Mouse (Mus musculus): ENCODE measurements around the gene Sema4d. TPM values are rescaled to one million over a fixed set of nuclear protein-coding genes. Genes with fewer than 3 reads are reported as not detected.

The Sema4d gene
- 4.9 and 5.7 TPM in 2 replicates for polyA plus RNA-seq (2015; fragmentation: Nextera tagmentation; extraction: Ambion mirVana)

DNA sequence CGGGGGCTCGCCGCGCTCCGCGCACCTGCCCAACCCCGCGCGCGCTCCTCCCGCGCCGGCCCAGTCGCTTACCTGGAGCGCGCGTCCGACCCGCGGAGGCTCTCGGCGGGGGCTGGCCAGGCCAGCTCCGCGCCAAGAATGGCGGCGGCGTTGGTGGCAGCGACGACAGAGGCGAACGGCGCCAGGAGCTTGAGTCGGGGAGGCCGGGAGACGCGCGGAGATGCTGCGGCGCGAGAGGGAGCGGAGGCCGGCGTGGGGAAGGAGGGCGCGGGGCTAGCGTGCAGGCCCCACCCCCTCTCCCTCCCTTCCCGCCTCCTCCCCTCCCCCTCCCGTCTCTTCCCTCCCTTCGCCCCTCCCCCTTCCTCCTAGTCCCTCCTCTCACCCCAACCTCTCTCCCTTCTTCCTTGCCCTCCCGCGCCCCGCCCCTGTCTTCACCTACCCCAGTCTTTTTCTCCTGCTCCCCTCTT, at the start of gene Sema4d:
TSS of gene Sema4d (minus strand) at position 323 of the 467 bp plus-strand sequence.
- 2% methylated on average over 17 of the region's 52 CpGs for WGBS
- Histone ChIP-seq H3K4me2 (replicated peaks; ENCODE audit: low read depth, low read length) (peak within 1 kb of the TSS; percentile 84), H3K27me3 (replicated peaks; ENCODE audit: insufficient read depth, low read length) (peaks cover 6% of the 10 kb centered on the region; the same call in 1 of the 2 replicates), H3K9me3 (ENCODE audit: low read length) (no peaks in the 10 kb centered on the region), H3K36me3 (ENCODE audit: insufficient read depth, low read length) (no peaks in the 10 kb centered on the region), H3K4me3 (ENCODE audit: low read depth, low read length) (peak within 1 kb of the TSS; percentile 63), H3K4me1 (ENCODE audit: insufficient read depth, low read depth, low read length) (peaks cover 6% of the 10 kb centered on the region; the same call in 1 of the 2 replicates), H3K27ac (ENCODE audit: low read length) (peak within 1 kb of the TSS; percentile 15; the same call in 1 of the 2 replicates), H3K9ac (replicated peaks; ENCODE audit: low read depth) (peak within 1 kb of the TSS; percentile 51)
- ATAC-seq = peak; percentile 63
- TF ChIP-seq CTCF (IDR thresholded peaks at IDR 0.05) = no peak
- TF ChIP-seq EP300 (IDR thresholded peaks at IDR 0.05) = no peak
- peak; percentile 84 for DNase-seq (ENCODE audit: low spot score)

DNA sequence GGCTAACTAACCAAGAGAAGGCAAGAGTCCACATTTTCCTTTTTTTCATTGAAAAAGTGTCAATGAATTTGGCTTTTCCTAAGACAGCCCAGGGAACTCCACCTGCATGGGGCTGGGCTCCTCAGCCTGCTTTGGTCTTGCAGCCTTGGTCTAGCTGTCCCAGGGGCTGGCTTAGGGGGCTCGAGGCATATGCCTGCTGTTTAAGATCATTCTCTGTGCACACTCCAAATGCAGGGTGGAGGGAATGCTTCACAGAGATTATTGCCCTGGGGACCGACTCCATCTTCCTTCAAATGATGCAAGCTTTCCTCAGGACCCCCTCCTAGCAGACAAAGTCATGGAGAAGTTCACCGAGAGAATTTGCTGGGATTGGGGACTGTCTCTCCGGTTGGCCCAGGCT, 49.8 kb upstream of the Sema4d start:
- Histone ChIP-seq H3K4me1 (ENCODE audit: insufficient read depth, low read depth, low read length) (peaks cover 6% of the 10 kb centered on the region; the same call in 1 of the 2 replicates), H3K36me3 (ENCODE audit: insufficient read depth, low read length) (no peaks in the 10 kb centered on the region), H3K27ac (ENCODE audit: low read length) (no peak overlapping the region), H3K9ac (replicated peaks; ENCODE audit: low read depth) (no peak overlapping the region), H3K27me3 (replicated peaks; ENCODE audit: insufficient read depth, low read length) (0 out of 2 replicates have a peak, but pooled peaks cover 4% of the 10 kb centered on the region), H3K4me3 (ENCODE audit: low read depth, low read length) (no peak overlapping the region), H3K4me2 (replicated peaks; ENCODE audit: low read depth, low read length) (no peak overlapping the region), H3K9me3 (ENCODE audit: low read length) (no peaks in the 10 kb centered on the region)
- 61% methylated on average over 4 of the region's 4 CpGs for WGBS
- ATAC-seq (no peak), DNase-seq (ENCODE audit: low spot score) (no peak)
- TF ChIP-seq CTCF (IDR thresholded peaks at IDR 0.05) (no peak), EP300 (IDR thresholded peaks at IDR 0.05) (no peak)

DNA sequence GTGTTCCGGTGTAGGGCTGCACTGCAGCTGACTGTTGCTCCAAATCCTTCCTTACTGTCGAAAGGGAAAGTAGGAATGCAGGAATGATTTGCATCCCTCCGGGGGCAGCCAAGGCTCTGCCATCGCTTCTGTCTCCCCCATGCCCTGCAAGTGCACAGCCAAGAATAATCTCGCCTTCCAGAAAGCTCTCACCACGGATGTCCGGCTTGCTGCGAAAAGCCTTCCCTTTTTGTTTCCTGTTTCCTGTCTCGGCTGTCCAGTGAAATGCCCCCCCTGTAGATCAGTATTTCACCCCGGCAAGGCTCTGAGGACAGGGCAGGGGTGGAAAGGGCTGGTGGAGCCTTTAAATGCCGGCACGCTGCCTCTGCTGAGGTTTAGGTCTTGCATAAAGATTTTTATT, 49.2 kb upstream of the Sema4d start:
- TF ChIP-seq EP300 (IDR thresholded peaks at IDR 0.05) (no peak), CTCF (IDR thresholded peaks at IDR 0.05) (no peak)
- Histone ChIP-seq H3K4me1 (ENCODE audit: insufficient read depth, low read depth, low read length) (peaks cover 5% of the 10 kb centered on the region; the same call in 1 of the 2 replicates), H3K9me3 (ENCODE audit: low read length) (no peaks in the 10 kb centered on the region), H3K4me3 (ENCODE audit: low read depth, low read length) (0 out of 2 replicates have a peak overlapping the region, but pooled peaks have one; percentile 3), H3K27ac (ENCODE audit: low read length) (no peak overlapping the region), H3K4me2 (replicated peaks; ENCODE audit: low read depth, low read length) (peak overlapping the region; percentile 31; the same call in 1 of the 2 replicates), H3K27me3 (replicated peaks; ENCODE audit: insufficient read depth, low read length) (0 out of 2 replicates have a peak, but pooled peaks cover 4% of the 10 kb centered on the region), H3K36me3 (ENCODE audit: insufficient read depth, low read length) (no peaks in the 10 kb centered on the region), H3K9ac (replicated peaks; ENCODE audit: low read depth) (no peak overlapping the region)
- ATAC-seq = no peak
- 16% methylated on average over 12 of the region's 12 CpGs for WGBS
- DNase-seq (ENCODE audit: low spot score) = no peak

DNA sequence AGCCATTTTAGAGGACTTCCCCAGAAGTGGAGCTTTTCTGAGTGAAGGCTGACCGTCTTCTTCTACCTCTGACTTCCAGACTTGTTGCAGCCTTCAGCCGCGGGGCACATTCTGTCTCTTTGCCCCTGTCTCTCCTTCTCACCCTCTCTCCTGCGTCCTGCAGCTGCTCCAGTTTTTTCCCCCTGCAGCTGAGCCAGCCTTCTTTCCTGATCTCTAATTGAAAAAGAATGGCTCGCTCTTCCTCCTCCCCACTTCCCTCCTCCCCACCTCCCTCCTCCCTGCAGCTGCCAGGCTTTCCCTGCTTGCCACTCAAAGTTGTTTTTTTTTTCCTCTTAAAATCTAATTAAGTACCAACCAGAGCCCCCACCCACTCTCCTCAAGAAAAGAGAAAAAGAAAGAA, 48.6 kb upstream of the Sema4d start:
- H3K27me3 ChIP-seq (replicated peaks; ENCODE audit: insufficient read depth, low read length) = 0 out of 2 replicates have a peak, but pooled peaks cover 4% of the 10 kb centered on the region
- peaks cover 5% of the 10 kb centered on the region; the same call in 1 of the 2 replicates for H3K4me1 ChIP-seq (ENCODE audit: insufficient read depth, low read depth, low read length)
- H3K36me3 ChIP-seq (ENCODE audit: insufficient read depth, low read length) = no peaks in the 10 kb centered on the region
- H3K27ac ChIP-seq (ENCODE audit: low read length) = no peak overlapping the region
- no peak overlapping the region for H3K4me3 ChIP-seq (ENCODE audit: low read depth, low read length)
- WGBS = 23% methylated on average over 5 of the region's 5 CpGs
- ATAC-seq (no peak), DNase-seq (ENCODE audit: low spot score) (no peak)
- no peaks in the 10 kb centered on the region for H3K9me3 ChIP-seq (ENCODE audit: low read length)
- TF ChIP-seq EP300 (IDR thresholded peaks at IDR 0.05) (no peak), CTCF (IDR thresholded peaks at IDR 0.05) (no peak)
- H3K4me2 ChIP-seq (replicated peaks; ENCODE audit: low read depth, low read length) = peak overlapping the region; percentile 31; the same call in 1 of the 2 replicates
- H3K9ac ChIP-seq (replicated peaks; ENCODE audit: low read depth) = no peak overlapping the region

DNA sequence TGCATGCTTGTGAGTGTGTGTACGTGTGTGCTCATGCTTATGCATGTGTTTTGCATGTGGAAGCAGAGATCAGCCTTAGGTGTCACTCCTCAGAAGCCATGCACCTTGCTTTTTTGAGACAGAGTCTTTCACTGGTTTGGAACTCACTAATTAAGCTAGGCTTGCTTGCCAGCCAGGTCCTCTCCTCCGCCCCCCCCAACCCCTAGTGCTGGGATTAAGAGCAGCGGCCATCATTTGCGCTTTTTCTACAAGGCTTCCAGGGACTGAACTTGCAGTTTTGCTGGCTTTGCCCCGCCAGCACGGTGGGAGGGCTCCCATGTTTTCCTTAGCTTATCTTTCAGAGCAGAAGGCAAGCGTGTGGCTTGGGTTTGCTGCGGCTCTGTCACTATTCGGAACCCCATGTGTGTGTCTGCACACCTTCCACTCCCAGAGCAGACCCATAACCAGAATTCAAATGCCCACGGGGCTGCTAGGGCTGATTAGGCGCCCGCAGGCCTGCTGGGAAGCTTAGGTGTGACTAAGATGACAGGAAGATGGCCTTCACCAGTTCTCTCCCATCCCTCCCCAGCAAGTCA, 48.1 kb upstream of the Sema4d start:
- no peak overlapping the region for H3K4me2 ChIP-seq (replicated peaks; ENCODE audit: low read depth, low read length)
- ATAC-seq (no peak), DNase-seq (ENCODE audit: low spot score) (no peak)
- TF ChIP-seq CTCF (IDR thresholded peaks at IDR 0.05) = no peak
- TF ChIP-seq EP300 (IDR thresholded peaks at IDR 0.05) = no peak
- H3K4me3 ChIP-seq (ENCODE audit: low read depth, low read length) = no peak overlapping the region
- no peaks in the 10 kb centered on the region for H3K36me3 ChIP-seq (ENCODE audit: insufficient read depth, low read length)
- H3K27ac ChIP-seq (ENCODE audit: low read length) = no peak overlapping the region
- H3K4me1 ChIP-seq (ENCODE audit: insufficient read depth, low read depth, low read length) = peaks cover 5% of the 10 kb centered on the region; the same call in 1 of the 2 replicates
- 43% methylated on average over 12 of the region's 12 CpGs for WGBS
- no peak overlapping the region for H3K9ac ChIP-seq (replicated peaks; ENCODE audit: low read depth)
- 0 out of 2 replicates have a peak, but pooled peaks cover 4% of the 10 kb centered on the region for H3K27me3 ChIP-seq (replicated peaks; ENCODE audit: insufficient read depth, low read length)
- H3K9me3 ChIP-seq (ENCODE audit: low read length) = no peaks in the 10 kb centered on the region

DNA sequence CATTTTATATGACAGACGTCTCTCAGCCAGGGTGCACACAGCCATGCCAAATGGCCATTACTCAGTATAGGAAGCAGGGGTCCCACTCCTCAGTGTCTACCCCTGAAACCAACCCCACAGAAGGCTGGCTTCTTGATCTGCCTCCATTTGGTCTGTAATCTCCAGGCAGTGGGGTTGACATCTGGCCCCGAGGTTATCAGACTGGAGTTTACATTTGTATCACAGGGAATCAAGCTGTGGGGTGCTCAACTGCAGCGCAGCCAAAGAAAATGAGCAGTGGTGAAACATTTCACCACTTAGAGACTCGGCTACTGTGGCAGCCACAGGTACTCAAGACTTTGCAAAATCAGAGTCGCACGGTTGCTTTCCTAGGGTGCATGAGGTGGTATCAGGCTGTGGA, 47.2 kb upstream of the Sema4d start:
- H3K27ac ChIP-seq (ENCODE audit: low read length) = no peak overlapping the region
- H3K4me3 ChIP-seq (ENCODE audit: low read depth, low read length) = no peak overlapping the region
- H3K9me3 ChIP-seq (ENCODE audit: low read length) = no peaks in the 10 kb centered on the region
- WGBS = 40% methylated on average over 6 of the region's 6 CpGs
- DNase-seq (ENCODE audit: low spot score) (no peak), ATAC-seq (no peak)
- 0 out of 2 replicates have a peak, but pooled peaks cover 4% of the 10 kb centered on the region for H3K27me3 ChIP-seq (replicated peaks; ENCODE audit: insufficient read depth, low read length)
- no peaks in the 10 kb centered on the region for H3K36me3 ChIP-seq (ENCODE audit: insufficient read depth, low read length)
- TF ChIP-seq EP300 (IDR thresholded peaks at IDR 0.05) = no peak
- TF ChIP-seq CTCF (IDR thresholded peaks at IDR 0.05) = no peak
- H3K4me1 ChIP-seq (ENCODE audit: insufficient read depth, low read depth, low read length) = peaks cover 5% of the 10 kb centered on the region; the same call in 1 of the 2 replicates
- no peak overlapping the region for H3K9ac ChIP-seq (replicated peaks; ENCODE audit: low read depth)
- no peak overlapping the region for H3K4me2 ChIP-seq (replicated peaks; ENCODE audit: low read depth, low read length)

Data from lung, postnatal 0 days (tissue).